Mouse (Mus musculus): ENCODE measurements around the gene Zfp3.

- TF ChIP-seq POLR2A (IDR thresholded peaks at IDR 0.05; ENCODE audit: control insufficient read depth, low read depth, low read length) (no peak), CTCF (IDR thresholded peaks at IDR 0.05; ENCODE audit: control insufficient read depth, insufficient read depth, insufficient replicate concordance, low read depth, low read length) (no peak)
Observed at GRCm38 (mm10) chr11:70741603-70742002, 22.4 kb upstream of the Zfp3 start.

Data from testis, adult 2 months (tissue).